Mouse (Mus musculus) liver (tissue): ENCODE measurements at regions not wholly inside any gene's neighbourhood (a gene's known extent, or its start where the extent isn't known, plus 50 kb on each side); places are given as distances from the start of the nearest gene placed in this dataset.

Experiments used
- DNase-seq: peaks from one replicate; pipeline ENCODE4 v3.0.0-alpha.2; 2020; ENCODE audit warnings: mixed read lengths

GRCm38 (mm10) chr12:17601245-17602023 is 56.8 kb downstream of the Odc1 start:
- peak; percentile 52 for DNase-seq

- DNase-seq, result no peak
Observed at GRCm38 (mm10) chr12:17603576-17603975, 59.0 kb downstream of the Odc1 start.

GRCm38 (mm10) chr12:17610384-17610783 is 65.8 kb downstream of the Odc1 start:
- DNase-seq, result no peak

GRCm38 (mm10) chr12:17611988-17612387 is 67.4 kb downstream of the Odc1 start:
- no peak for DNase-seq

GRCm38 (mm10) chr12:17618300-17618699 is 72.4 kb upstream of the Hpcal1 start:
- no peak for DNase-seq

- no peak for DNase-seq
Observed at GRCm38 (mm10) chr12:17620226-17620625, 70.4 kb upstream of the Hpcal1 start.

- DNase-seq, result no peak
Observed at GRCm38 (mm10) chr12:17621487-17621888, 69.2 kb upstream of the Hpcal1 start.

GRCm38 (mm10) chr12:17622509-17623005 is 68.1 kb upstream of the Hpcal1 start:
- no peak for DNase-seq

- no peak for DNase-seq
Observed at GRCm38 (mm10) chr12:17626043-17626442, 64.6 kb upstream of the Hpcal1 start.

GRCm38 (mm10) chr12:17631161-17631560 is 59.5 kb upstream of the Hpcal1 start:
- no peak for DNase-seq

GRCm38 (mm10) chr12:17636146-17636545 is 54.5 kb upstream of the Hpcal1 start:
- DNase-seq, result no peak

GRCm38 (mm10) chr12:17636590-17636989 is 54.1 kb upstream of the Hpcal1 start:
- no peak for DNase-seq
